Mouse (Mus musculus) heart, postnatal 14 days (tissue): ENCODE measurements around the gene Polr2h. TPM values are rescaled to one million over a fixed set of nuclear protein-coding genes. Genes with fewer than 3 reads are reported as not detected.
"Not testable (repeated sequence)": the region's sequence is repeated elsewhere in the genome, so short reads cannot be mapped to it uniquely, and the experiment has no call there.

Source experiments
- DNase-seq, 2 experiments: peaks; one replicate each; pipeline ENCODE4 v3.0.0; 2021 to 2022
- intact Hi-C: fragments of 180-260 bp; cut with DNase I; formaldehyde crosslinking; loops from one replicate; pipeline ENCODE4 v1.15.1; 2025
- long read RNA-seq, 2 experiments: library from polyadenylated mRNA; stranded (forward); transcript quantifications; one replicate each; pipeline ENCODE4 v2.0.0; 2021
- total RNA-seq, 2 experiments: library from RNA; stranded (reverse); gene quantifications; 2 replicates each; pipeline ENCODE4 v1.2.3; 2021

Polr2h gene
- 10 to 100 TPM; 10.2 TPM for total RNA-seq
- long read RNA-seq, experiment 1, transcript Polr2h-201 (5 exons, 950 nt), result major isoform, 12 of 12 reads
- long read RNA-seq, experiment 1, partial matches to known transcripts, result 0 of 12 reads
- long read RNA-seq, experiment 1, other reads (novel, unspliced or antisense), result 0 of 12 reads
- long read RNA-seq, experiment 2, transcript Polr2h-201 (5 exons, 950 nt), result major isoform, 6 of 7 reads
- long read RNA-seq, experiment 2, partial matches to known transcripts, result 1 of 7 reads
- long read RNA-seq, experiment 2, other reads (novel, unspliced or antisense), result 0 of 7 reads

DNA sequence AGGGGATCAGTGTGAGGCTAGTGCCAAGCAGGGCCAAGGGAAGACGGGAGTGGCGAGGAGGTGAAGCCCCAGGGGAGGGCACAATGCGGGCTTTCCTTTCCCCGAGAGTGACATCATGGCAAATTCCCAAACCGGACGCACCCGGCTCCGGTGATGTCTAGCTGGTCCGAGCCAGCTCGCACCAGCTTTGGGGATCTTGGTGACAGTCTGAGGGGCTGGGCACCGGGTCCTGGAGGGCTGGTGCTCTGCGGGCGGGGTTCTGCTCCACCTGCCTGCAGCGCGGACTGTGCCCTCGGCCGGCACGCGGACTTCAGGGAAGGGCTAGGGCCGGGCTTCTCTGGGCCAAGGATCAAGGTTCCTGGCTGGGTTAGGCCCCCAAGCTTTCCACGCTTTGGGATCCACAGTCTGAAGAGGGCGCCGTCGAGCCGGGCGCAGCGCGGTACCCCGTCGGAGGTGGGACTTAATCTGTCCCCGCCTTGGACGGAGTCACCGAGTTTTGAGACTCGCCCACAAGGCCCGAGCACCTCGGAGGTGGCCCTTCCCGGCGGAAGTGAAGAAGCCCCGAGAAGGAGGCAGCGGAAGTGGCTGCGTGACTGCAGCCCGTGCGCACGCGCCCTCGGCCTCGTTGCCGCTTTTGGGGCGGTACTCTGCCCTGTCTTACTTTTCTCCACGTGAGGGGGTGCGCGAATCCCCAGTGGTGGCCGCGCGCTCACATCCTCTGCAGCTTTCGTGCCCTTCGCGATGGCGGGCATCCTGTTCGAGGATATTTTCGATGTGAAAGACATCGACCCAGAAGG lies at the start of gene Polr2h, which contains the start of gene Clcn2:
Gene Polr2h (plus strand): TSS at position 485 of the 797 bp plus-strand sequence.
Gene Clcn2 (minus strand): TSS at position 566 of the 797 bp plus-strand sequence.
- intact Hi-C loops, result loop anchor here (10.0 kb wide), 1 partner anchor 977 kb away; the partner anchor contains the start of gene 2510009E07Rik

DNA sequence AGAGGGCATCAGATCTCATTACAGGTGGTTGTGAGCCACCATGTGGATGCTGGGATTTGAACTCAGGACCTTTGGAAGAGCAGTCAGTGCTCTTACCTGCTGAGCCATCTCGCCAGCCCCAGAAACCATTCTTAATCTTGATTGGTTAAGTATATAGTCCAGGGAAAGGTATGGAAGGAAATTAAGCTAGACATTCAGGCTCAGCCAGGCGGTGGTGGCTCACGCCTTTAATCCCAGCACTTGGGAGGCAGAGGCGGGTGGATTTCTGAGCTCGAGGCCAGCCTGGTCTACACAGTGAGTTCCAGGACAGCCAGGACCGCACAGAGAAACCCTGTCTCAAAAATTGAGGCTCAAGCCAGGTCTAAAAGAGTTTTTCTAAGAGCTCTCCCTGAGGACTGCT lies 49.5 kb upstream of the Polr2h start, which contains the start of gene Eif4g1:
Gene Eif4g1 (plus strand): TSS at position 301 of the 400 bp plus-strand sequence.
- DNase-seq, intact Hi-C loops: not testable (repeated sequence)

More for the DNA sequence above, at the start of gene Polr2h, which contains the start of gene Clcn2:
- DNase-seq, result peak; percentile 96 to 98

DNA sequence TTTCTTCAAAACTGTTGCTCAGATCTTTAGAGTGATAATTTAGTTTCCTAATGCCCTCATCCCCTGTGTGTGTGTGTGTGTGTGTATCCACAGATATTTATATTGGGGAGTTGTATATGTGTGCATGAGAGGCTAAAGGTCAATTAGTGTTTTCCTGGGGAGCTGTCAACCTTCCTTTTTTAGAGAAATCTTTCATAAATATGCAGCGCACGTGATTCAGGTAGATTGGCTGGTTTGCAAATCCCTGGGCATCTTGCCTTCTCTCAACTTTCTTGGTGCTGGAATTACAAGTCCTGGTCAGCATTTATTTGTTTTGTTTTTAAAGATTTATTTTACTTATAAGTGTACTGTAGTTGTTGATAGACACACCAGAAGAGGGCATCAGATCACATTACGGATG lies 47.2 kb upstream of the Polr2h start:
- intact Hi-C loops, result no loop called here
- DNase-seq, result no peak

DNA sequence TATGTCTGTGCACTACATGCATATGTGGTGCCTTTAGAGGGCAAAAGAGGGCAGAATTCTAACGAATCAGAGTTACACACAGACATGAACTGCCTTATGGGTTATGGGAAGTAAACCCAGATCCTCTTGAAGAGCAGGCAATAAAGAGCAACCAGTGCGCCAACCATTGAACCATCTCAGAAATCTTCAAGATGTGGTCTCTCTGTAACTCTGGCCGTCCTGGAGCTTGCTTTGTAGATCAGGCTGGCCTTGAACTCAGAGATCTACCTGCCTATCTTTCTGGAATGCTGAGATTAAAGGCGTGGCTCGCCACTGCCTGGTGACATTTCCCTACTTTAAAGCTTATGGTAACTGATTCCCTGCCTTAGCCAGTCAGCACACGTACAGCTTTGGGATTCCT lies 45.6 kb upstream of the Polr2h start:
- DNase-seq, result no peak

DNA sequence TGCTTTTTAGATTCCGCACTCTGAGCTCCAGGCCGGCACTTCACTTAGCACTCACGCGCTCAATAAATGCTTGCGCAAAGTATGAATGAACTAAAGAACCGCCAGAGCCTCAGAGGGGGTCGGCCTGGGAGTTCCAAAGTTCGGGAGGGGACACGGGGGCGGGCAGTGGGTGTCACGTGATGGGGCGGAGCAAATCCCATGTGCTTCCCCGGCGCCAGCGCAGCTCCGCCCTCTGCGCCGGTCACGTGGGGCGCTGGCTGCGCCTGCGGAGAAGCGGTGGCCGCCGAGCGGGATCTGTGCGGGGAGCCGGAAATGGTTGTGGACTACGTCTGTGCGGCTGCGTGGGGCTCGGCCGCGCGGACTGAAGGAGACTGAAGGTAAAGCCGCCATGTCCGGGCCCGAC lies 45.0 kb upstream of the Polr2h start:
- intact Hi-C loops, result no loop called here
- DNase-seq, result peak; percentile 98

More for the DNA sequence above, 45.6 kb upstream of the Polr2h start:
- intact Hi-C loops, result no loop called here

DNA sequence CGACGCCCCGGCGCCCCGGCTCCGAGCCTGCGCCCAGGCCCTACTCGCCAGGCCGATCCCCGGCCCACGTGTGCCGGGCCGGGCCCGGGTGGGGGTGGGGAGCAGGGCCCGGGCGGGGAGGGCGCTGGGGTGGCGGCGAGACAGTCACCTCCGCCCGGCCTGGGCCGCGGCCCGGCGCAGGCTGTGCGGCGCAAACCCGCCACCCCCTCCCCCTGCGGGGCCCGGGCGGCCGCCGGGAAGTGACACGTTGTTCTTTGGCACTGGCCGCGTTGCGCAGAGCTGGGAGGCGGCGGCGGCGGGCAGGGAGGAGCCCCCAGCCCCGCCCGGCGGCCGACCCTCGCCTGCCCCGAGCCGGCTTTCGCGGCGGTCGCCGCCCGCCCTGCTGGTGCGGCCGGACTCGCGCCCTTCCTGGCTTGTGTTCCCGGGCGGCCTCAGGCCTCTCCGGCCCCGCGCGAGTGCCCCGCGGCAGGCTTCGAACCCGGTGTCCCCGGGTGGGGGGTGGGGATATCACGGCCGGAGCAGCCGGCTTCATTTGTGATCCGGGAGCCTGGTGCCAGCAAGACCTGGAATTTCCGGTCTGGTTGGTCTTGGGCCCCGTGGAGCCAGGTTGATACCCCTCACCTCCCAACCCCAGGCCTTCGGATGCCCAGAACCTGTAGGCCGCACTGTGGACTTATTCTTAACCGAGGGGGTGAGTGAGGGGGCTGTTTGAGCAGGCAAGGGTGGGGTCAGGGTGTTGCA lies 44.3 kb upstream of the Polr2h start:
- peak; percentile 81 to 82 for DNase-seq
- intact Hi-C loops, result no loop called here

DNA sequence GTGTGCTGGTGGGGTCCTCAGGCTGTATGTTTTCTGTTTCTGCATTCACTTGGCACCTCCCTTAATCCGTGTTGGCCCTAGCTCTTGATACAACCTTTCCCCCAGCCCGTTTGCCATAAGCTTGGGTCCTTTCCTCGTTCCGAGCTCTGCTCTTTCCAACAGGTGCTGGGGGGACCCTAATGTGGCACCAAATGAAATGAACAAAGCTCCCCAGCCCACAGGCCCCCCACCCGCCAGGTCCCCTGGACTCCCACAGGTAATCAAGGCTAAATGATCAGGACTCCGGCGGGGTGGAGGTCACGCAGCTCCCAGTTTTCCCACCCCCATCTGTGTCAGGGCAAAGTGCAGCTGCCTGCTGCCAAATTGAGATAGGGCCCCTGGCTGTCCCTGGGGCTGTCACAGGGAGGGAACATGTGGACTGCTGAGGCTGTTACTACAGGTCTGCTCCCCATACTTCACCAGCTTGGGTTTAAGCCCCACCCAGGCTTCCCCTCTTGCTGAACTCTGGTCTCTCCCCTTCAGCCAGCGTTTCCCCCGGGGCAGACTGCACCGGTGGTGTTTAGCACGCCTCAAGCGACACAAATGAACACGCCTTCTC lies 43.7 kb upstream of the Polr2h start:
- peak; percentile 16 to 34 for DNase-seq
- intact Hi-C loops, result loop anchor here (1.0 kb wide), 1 partner anchor 18 kb away; no protein-coding TSS in a partner anchor

DNA sequence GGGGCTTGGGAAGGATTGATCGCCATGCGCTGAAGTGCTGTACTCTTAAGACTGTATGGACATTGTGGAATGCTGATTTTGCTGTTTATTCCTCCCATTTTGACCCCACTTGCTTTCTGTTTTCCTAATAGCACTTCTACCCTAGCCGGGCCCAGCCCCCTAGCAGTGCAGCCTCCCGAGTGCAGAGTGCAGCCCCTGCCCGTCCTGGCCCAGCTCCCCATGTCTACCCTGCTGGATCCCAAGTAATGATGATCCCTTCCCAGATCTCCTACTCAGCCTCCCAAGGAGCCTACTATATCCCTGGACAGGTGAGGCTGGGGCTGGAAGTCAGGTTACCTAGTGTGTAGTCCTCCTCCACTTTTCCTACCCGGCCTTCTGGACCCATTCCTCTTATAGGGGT lies 42.3 kb upstream of the Polr2h start:
- intact Hi-C loops, result no loop called here
- no peak for DNase-seq

DNA sequence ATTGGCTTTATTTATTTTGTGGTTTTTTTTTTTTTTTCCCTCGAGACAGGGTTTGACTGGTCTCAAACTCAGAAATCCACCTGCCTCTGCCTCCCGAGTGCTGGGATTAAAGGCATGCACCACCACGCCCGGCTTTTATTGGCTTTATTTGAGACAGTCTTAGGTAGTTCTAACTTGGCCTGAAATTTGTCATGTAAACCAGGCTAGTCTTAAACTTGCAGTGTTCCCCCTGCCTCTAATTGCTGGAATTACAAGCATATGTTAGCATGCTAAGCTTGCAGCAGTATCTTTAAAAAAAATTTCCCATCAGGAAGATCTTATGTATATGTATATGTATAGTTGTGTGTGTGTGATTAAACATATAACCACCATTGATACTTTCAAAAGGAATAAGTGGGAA lies 40.8 kb upstream of the Polr2h start:
- intact Hi-C loops, result no loop called here
- no peak for DNase-seq

DNA sequence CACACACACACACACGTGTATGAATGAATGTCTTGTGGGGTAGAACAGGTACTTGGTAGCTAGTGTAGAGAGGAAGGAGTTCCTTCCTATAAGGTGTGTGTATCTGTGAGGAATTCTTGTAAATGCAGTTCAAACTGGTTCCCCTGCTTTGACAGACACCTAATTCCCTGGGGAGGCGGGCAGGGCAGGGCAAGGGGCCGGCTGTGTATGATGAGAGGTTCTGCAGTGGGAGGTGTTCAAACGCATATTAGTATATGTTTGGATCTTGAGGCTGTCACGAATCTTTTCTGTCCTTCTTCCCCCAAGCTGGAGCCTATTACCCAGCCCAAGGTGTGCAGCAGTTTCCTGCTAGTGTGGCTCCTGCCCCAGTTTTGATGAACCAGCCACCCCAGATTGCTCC lies 40.1 kb upstream of the Polr2h start:
- no peak for DNase-seq
- intact Hi-C loops, result no loop called here

DNA sequence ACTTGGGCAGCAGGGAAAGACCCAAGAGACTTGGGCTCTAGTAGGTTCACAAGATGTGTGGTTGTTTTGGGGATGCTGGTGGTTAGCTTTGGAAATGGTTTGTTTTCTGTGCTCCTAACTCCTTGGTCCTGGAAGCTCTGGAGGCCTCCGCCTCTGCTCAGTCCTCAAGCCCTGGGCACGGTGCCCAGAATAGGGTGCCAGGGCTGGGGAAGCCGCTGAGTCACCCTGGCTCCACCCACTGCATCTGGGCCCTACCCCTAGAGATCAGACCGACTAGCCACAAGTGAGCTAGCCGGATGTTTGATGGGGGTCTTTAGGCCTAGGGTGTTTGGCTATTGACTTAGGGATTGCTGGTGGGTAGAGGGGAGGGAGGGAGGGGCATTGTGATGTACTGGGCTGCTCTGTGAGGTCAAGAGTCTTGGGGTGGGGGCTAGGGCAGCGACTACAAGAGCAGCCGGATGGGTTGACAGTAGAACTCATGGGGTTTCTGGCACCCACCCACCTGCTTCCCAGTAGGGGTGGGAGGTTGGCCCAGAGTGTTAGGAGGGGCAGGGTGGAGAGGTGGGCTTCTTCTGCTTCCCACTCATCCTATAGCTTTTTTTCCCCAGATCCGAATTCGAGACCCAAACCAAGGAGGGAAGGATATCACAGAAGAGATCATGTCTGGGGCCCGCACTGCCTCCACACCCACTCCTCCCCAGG lies 39.3 kb upstream of the Polr2h start:
- DNase-seq, result peak; percentile 86 to 90
- intact Hi-C loops, result no loop called here

DNA sequence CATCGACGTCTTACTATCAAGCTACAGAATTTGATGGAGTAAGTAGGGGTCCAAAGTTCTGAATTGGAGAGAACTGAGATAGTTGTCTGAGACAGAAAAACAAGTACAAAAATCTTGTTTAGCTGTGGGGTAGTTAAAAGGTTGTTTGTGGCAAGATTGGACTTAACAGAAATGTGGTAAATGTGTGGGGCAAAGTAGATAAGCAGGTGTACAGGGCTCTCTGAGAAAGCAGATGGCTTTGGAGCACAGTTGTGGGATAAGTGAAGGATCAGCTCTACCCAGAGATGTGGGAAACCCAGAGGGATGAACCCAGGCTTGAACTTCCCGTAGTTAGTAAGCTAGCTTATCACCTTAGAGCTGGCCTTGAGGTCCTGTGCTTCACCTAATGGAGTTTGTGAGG lies 26.7 kb upstream of the Polr2h start:
- DNase-seq, result no peak
- intact Hi-C loops, result no loop called here

DNA sequence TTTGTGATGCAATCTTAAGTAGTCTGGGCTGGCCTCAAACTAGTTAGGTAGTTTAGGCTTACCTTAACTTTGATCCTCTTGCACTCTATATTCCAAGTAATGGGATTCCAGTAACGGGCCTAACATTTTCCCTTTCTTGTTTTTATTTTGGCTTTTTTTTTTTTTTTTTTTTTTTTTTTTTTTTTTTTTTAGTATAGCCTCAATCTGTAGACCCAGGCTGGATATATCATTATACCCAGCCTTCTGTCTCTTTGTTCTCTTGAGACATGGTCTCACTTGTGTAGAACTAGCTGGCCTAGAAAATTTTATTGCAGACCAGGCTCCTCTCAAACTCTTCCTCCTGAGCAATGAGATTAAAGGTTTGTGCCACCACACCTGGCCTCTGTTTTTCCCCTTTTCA lies 25.8 kb upstream of the Polr2h start:
- no peak for DNase-seq
- intact Hi-C loops, result loop anchor here (1.0 kb wide), 1 partner anchor 17 kb away; no protein-coding TSS in a partner anchor

DNA sequence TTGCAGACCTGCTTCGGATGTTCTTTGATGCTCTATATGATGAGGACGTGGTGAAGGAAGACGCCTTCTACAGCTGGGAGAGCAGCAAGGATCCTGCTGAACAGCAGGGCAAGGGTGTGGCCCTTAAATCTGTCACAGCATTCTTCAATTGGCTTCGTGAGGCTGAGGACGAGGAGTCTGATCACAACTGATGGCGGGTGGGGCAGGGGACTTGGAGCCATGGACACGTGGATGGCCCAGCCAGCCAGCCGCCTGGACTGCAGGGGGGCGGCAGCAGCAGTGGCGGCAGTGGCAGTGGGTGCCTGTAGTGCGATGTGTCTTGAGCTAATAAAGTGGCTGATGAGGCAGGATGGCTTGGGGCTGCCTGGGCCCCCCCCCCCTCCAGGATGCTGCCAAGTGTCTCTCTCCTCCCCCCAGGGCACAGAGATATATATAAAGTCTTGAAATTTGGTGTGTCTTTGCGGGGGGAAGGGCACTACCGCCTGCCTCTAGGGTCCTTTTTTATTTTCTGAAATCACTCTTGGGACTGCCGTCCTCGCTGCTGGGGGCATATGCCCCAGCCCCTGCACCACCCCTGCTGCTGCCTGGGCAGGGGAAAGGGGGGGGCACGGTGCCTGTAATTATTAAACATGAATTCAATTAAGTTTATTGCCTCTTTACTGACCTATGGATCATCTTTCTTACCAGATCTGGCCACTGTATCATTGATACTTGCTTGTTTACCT lies 25.1 kb upstream of the Polr2h start:
- intact Hi-C loops, result loop anchor here (1.0 kb wide), 1 partner anchor 18 kb away; no protein-coding TSS in a partner anchor
- no peak for DNase-seq

DNA sequence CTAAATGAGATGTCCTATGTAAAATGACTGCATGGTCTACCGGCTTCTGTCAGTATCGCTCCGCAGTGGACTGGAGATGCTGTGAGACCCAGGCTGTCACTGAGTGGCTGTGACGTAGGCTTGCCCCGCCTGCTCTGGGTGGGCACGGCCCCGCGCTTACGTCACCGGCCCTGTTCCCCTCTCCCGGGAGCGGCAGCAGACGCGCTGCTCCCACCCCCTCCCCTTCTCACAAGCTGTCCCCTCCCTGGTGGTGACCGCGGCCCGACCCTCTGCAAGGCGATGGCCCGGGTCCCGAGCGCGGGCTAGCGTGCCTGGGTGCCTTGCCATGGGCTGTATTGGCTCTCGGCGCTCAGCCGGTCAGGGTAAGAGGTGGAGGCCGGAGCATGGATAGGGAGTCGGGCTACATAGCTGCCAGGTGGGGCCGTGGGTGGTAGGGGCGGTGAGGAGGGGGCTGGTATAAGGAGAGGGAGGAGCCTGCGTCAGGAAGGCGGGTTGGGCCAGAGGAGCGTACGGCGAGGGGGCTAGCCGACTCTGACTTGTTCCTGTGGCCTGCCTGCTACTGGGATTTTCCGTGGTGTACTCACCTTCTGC lies 24.3 kb upstream of the Polr2h start, which contains the start of gene Fam131a:
Gene Fam131a (plus strand): TSS at position 131 of the 591 bp plus-strand sequence.
- intact Hi-C loops, result no loop called here
- DNase-seq, result peak; percentile 91 to 94

DNA sequence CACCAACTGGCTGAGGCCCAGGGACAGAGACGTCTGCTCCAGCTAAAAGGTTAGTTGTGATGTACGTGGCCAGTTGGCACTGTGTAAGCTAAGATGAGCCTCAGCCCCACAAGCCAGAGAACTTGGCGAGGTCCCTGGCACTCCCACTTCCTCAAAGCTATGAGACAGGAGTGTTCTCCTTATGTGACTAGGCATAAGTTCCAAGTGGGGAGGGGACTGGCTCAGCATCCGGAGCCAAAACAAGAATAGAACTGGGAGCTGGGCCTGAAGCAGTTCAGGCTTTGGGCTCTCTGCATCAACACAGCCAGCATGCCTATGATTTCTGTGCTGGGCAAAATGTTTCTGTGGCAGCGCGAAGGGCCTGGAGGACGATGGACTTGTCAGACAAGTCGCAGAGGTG lies 22.7 kb upstream of the Polr2h start:
- peak; percentile 56 to 63 for DNase-seq
- intact Hi-C loops, result no loop called here

DNA sequence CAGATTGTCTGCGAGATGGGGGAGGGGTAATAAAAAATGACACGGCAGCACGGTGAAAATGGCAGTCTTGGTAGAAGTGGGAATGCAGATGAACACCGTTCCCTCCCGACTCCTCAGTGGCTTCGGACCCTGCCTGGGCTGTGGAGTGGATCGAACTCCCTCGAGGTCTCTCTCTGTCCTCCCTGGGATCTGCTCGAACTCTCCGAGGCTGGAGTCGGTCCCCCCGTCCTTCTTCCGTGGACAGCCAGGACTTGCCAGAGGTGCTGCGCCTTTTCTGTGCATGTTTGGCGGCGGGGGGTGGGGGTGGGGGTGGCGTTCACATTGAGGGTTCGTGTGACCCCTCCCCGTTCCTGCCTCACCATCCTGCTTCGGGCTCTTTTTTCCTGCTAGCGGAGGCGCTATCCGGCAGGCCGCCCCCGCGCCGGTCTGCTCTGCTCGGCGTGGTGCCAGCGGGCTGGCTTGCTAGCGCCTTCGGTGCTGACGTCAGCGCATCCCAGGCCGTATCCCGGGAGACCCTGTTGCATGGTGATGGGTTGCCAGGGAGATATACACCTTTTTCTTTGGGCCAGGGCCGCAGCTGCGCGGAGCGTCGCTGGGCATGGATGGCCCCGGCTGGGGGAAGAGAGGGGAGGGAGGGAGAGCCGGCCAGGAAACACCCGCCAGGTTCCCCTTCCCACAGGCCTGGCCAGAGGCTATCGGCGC lies 21.7 kb upstream of the Polr2h start:
- intact Hi-C loops, result no loop called here

DNA sequence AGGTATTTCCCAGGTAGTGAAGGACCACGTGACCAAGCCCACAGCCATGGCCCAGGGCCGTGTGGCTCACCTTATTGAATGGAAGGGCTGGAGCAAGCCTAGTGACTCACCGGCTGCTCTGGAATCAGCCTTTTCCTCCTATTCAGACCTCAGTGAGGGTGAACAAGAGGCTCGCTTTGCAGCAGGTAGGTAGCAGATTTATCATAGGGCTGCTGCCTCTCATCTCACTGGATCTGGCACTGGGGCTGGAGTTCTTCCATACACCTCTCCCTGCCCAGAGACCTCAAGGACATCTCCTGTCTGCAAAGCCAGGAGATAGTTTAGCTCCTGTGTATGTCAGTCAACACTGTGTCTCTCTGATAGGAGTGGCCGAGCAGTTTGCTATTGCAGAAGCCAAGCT lies 18.2 kb upstream of the Polr2h start:
- intact Hi-C loops, result no loop called here
- no peak for DNase-seq

More for the DNA sequence above, 21.7 kb upstream of the Polr2h start:
- DNase-seq, result peak; percentile 93
